Mouse (Mus musculus) c-Kit-positive CD71-positive TER-119-negative erythroid progenitor cells, embryonic 14.5 days (primary cell): Measurements from ENCODE around the gene 4933402E13Rik.

Source experiments
- DNase-seq: peaks from one replicate; pipeline ENCODE4 v3.0.0-alpha.2; 2013; ENCODE audit warnings: low read depth

Gene 4933402E13Rik

GRCm38 (mm10) chrX:62283199-62283598, at the start of gene 4933402E13Rik:
4933402E13Rik (plus strand) TSS chrX:62283499.
- no peak for DNase-seq
